Mouse (Mus musculus) heart, postnatal 0 days (tissue): ENCODE measurements around the gene Nol12. TPM values are rescaled to one million over a fixed set of nuclear protein-coding genes. Genes with fewer than 3 reads are reported as not detected.
A peak's percentile ranks its signal among the peaks of the same experiment; 100 is the strongest.

Experiments used
- ATAC-seq: fragments of 200-750 bp; cut with Nextera tagmentation; 2 replicates; pipeline ENCODE4 v1.8.0; 2017; ENCODE audit warnings: low read depth, moderate number of reproducible peaks, moderate library complexity; ENCODE audit not compliant: insufficient read depth
- DNase-seq: peaks from one replicate; pipeline ENCODE4 v3.0.0-alpha.2; 2016; ENCODE audit warnings: low spot score
- H3K27ac ChIP-seq: fragments of 300-500 bp; sonication (generic); 2 replicates; pipeline ENCODE4 v1.5.1; 2014; ENCODE audit warnings: low read depth, mild to moderate bottlenecking
- H3K27me3 ChIP-seq: fragments of 300-500 bp; sonication (generic); 2 replicates; pipeline ENCODE4 v1.6.1; 2014; ENCODE audit warnings: low read length, mixed read lengths; ENCODE audit not compliant: control insufficient read depth, insufficient read depth
- H3K36me3 ChIP-seq: fragments of 300-500 bp; sonication (generic); replicated peaks from 2 replicates; pipeline ENCODE4 v1.6.1; 2014; ENCODE audit warnings: low read length, mixed read lengths; ENCODE audit not compliant: control insufficient read depth, insufficient read depth
- H3K4me1 ChIP-seq: fragments of 300-500 bp; sonication (generic); 2 replicates; pipeline ENCODE4 v1.6.1; 2014; ENCODE audit warnings: antibody characterized with exemption; ENCODE audit not compliant: control insufficient read depth, insufficient read depth
- H3K4me2 ChIP-seq: fragments of 300-500 bp; sonication (generic); 2 replicates; pipeline ENCODE4 v1.6.1; 2014; ENCODE audit warnings: low read depth, mild to moderate bottlenecking, low read length, moderate library complexity
- H3K4me3 ChIP-seq: fragments of 300-500 bp; sonication (generic); 2 replicates; pipeline ENCODE4 v1.5.1; 2014; ENCODE audit warnings: low read depth, low read length
- H3K9ac ChIP-seq: fragments of 300-500 bp; sonication (generic); replicated peaks from 2 replicates; pipeline ENCODE4 v1.6.1; 2014; ENCODE audit warnings: low read depth, low read length, mixed read lengths
- H3K9me3 ChIP-seq: fragments of 300-500 bp; sonication (generic); replicated peaks from 2 replicates; pipeline ENCODE4 v1.6.1; 2016; ENCODE audit warnings: low read length; ENCODE audit not compliant: control insufficient read depth
- CTCF ChIP-seq: IDR thresholded peaks from 2 replicates; pipeline ENCODE4 v1.5.1; 2016; ENCODE audit warnings: antibody characterized with exemption, control low read depth, low read depth
- EP300 ChIP-seq: IDR thresholded peaks from 2 replicates; pipeline ENCODE4 v1.6.1; 2016; ENCODE audit warnings: antibody characterized with exemption, low read depth
- WGBS: fragments of 180-500 bp; shearing (Covaris S2); extraction: QIAGEN DNeasy Blood & Tissue Kit; methylation state at CpG from one replicate; pipeline ENCODE4 v1.1.7; 2014; 5-methylcytosine and 5-hydroxymethylcytosine counted together
- polyA plus RNA-seq: library from polyadenylated mRNA; unstranded; fragments of >200 nt; fragmentation: Nextera tagmentation; extraction: Ambion mirVana; gene quantifications from 2 replicates; pipeline ENCODE4 v1.2.1, GENCODE M21; 2015
- total RNA-seq: library from RNA; depleted of rRNA; stranded (reverse); fragments of >200 nt; gene quantifications from 2 replicates; pipeline ENCODE4 v1.2.3, GENCODE M21; 2014; ENCODE audit warnings: low replicate concordance

The Nol12 gene
- total and polyA plus RNA-seq, 2 experiments from 2014 or later: 23.3 TPM; not detected in 1

DNA sequence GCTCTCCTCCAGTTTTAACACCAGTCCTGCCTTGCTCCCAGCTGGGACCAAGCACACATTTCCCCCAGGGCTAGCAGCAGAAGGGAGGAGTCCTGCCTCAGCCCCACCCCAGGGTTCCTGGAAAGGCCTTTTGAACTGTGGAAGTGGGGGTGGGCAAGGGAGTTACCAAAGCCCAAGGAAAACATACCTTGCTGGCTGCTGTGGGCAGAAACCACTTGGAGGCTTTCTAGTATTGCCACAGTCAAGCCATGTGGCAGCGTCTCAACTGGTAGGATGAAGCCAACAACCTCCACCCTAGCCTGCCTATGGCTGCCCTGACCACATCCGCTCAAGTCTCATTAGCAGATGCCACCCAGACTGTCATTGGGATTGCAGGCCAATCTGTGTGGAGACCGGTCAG lies 38.6 kb upstream of the Nol12 start:
- WGBS: 88% methylated on average over 3 of the region's 3 CpGs
- no peak overlapping the region for H3K27ac ChIP-seq
- H3K4me2 ChIP-seq: no peak overlapping the region
- peaks cover 28% of the 10 kb centered on the region for H3K36me3 ChIP-seq
- TF ChIP-seq CTCF (no peak), EP300 (no peak)
- no peak for DNase-seq
- H3K9me3 ChIP-seq: no peaks in the 10 kb centered on the region
- H3K27me3 ChIP-seq: no peaks in the 10 kb centered on the region
- no peak overlapping the region for H3K4me3 ChIP-seq
- H3K4me1 ChIP-seq: peaks cover 31% of the 10 kb centered on the region
- ATAC-seq: no peak
- no peak overlapping the region for H3K9ac ChIP-seq

DNA sequence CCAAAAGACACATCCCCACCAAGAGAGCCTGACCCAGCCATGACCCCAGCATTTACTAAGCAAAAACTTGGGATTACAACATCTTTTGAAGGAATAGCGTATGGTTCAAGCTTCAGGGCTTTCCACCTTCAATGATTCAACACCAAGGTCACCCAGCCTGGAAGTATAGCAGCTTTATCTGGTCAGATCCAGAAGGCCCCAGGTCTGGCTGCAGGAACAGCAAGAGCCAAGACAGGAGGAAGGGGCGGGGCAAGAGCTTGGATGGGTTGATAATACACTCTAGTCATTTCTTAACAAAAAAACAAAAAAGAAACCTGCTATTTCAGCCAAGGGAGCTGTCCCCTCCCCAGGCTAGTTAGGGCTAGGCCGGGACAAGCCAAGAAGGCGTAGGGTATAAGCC lies 37.2 kb upstream of the Nol12 start:
- Histone ChIP-seq H3K9ac (no peak overlapping the region), H3K9me3 (no peaks in the 10 kb centered on the region), H3K27ac (0 out of 2 replicates have a peak overlapping the region, but pooled peaks have one; percentile 21), H3K36me3 (peaks cover 15% of the 10 kb centered on the region), H3K4me2 (no peak overlapping the region), H3K27me3 (no peaks in the 10 kb centered on the region), H3K4me1 (peaks cover 33% of the 10 kb centered on the region), H3K4me3 (no peak overlapping the region)
- 83% methylated on average over 4 of the region's 4 CpGs for WGBS
- no peak for ATAC-seq
- no peak for DNase-seq
- TF ChIP-seq EP300: no peak
- no peak for TF ChIP-seq CTCF

DNA sequence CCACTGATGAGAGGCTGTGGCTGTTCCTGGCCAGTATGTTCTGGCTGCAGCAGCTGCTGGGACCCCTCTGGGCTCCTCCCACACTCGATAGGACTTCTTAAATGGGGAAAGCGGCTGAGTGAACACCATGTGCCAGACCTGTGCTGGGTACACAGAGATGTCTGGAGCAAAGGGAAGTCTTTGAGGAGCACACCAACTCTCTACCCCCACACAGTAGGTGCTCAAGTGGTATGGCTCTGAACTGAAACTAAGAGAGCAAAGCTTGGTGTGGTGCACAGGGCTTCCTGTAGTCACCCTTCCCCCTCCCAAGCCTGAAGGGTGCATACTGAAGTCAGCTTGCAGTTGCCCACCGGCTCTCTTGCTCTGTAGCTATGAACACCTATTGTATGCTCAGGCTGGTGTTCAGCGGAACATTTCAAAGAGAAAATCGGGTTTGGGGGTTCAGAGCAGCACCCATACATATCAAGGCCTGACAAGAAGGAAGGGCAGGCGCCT lies 36.2 kb upstream of the Nol12 start:
- 39% methylated on average over 6 of the region's 6 CpGs for WGBS
- Histone ChIP-seq H3K9ac (no peak overlapping the region), H3K4me3 (no peak overlapping the region; the same call in 1 of the 2 replicates), H3K27me3 (no peaks in the 10 kb centered on the region), H3K9me3 (no peaks in the 10 kb centered on the region), H3K4me2 (peak overlapping the region; percentile 95; the same call in 1 of the 2 replicates), H3K4me1 (peaks cover 33% of the 10 kb centered on the region), H3K27ac (peak overlapping the region; percentile 21), H3K36me3 (peaks cover 5% of the 10 kb centered on the region)
- peak; percentile 19; the same call in 1 of the 2 replicates for ATAC-seq
- no peak for TF ChIP-seq CTCF
- no peak for TF ChIP-seq EP300
- DNase-seq: peak; percentile 35

GRCm38 (mm10) chr15:78899409-78899739 lies 35.4 kb upstream of the Nol12 start, which contains the start of gene Gm49510:
Gene Gm49510, plus strand, starts transcription at chr15:78899667.
- no peak for ATAC-seq
- Histone ChIP-seq H3K9me3 (no peaks in the 10 kb centered on the region), H3K36me3 (0 out of 2 replicates have a peak, but pooled peaks cover 5% of the 10 kb centered on the region), H3K4me3 (peak within 1 kb of the TSS; percentile 74), H3K4me1 (peaks cover 25% of the 10 kb centered on the region), H3K27ac (peak within 1 kb of the TSS; percentile 73), H3K9ac (peak within 1 kb of the TSS; percentile 78), H3K27me3 (no peaks in the 10 kb centered on the region), H3K4me2 (peak within 1 kb of the TSS; percentile 95)
- DNase-seq: no peak
- WGBS: under 1% methylated on average over 11 of the region's 20 CpGs
- TF ChIP-seq CTCF (no peak), EP300 (no peak)

- peak; percentile 76 for DNase-seq
- H3K4me1 ChIP-seq: peaks cover 23% of the 10 kb centered on the region
Measured at GRCm38 (mm10) chr15:78899740-78900584, 34.8 kb upstream of the Nol12 start, which contains the start of gene Sh3bp1. Gene Sh3bp1, plus strand, starts transcription at chr15:78899768.

More at GRCm38 (mm10) chr15:78899740-78900584, 34.8 kb upstream of the Nol12 start, which contains the start of gene Sh3bp1:
- H3K27ac ChIP-seq: peak within 1 kb of the TSS; percentile 73
- no peaks in the 10 kb centered on the region for H3K27me3 ChIP-seq
- no peaks in the 10 kb centered on the region for H3K9me3 ChIP-seq
- 0 out of 2 replicates have a peak, but pooled peaks cover 10% of the 10 kb centered on the region for H3K36me3 ChIP-seq
- TF ChIP-seq EP300: no peak
- TF ChIP-seq CTCF: no peak
- ATAC-seq: peak; percentile 63
- peak within 1 kb of the TSS; percentile 78 for H3K9ac ChIP-seq
- H3K4me3 ChIP-seq: peak within 1 kb of the TSS; percentile 74
- peak within 1 kb of the TSS; percentile 95 for H3K4me2 ChIP-seq
- 2% methylated on average over 42 of the region's 47 CpGs for WGBS
